16 mouse cellular contexts compared by ENCODE assay signal in genomic region chr14:118237786-118238185, GRCm38 (mm10). TPM values are rescaled to one million over a fixed set of nuclear protein-coding genes. Genes with fewer than 3 reads are reported as not detected.
A peak's percentile ranks its signal among the peaks of the same experiment; 100 is the strongest.
DNase-seq lines count a peak whose midpoint lies in the region; ATAC-seq and TF ChIP-seq lines count a peak whose summit lies in the region.
"Had no signal": no experiment of that assay in that cellular context is flagged by ENCODE, and none has a peak within 500 bp of the region (broad histone marks: within the 10 kb centered on the region; RNA-seq: fewer than 3 reads in every experiment).

No protein-coding gene starts in this region.

- H3K9me3 ChIP-seq in liver, embryonic 12.5 days (replicated peaks), result no peaks in the 10 kb centered on the region
- no peaks in the 10 kb centered on the region for H3K9me3 ChIP-seq in forebrain, postnatal 0 days (ENCODE audit: low read length)
- H3K9me3 ChIP-seq in midbrain, embryonic 14.5 days (ENCODE audit: control insufficient read depth, low read length), result peaks cover 2% of the 10 kb centered on the region
- no peaks in the 10 kb centered on the region for H3K9me3 ChIP-seq in stomach, postnatal 0 days (ENCODE audit: control insufficient read depth, low read length)
- H3K9me3 ChIP-seq: heart, embryonic 15.5 days had no signal

- TF ChIP-seq CTCF in liver, adult 2 months (IDR thresholded peaks at IDR 0.05; ENCODE audit: low read depth, low read length), result no peak
- TF ChIP-seq CTCF in forebrain, postnatal 0 days (IDR thresholded peaks at IDR 0.05; ENCODE audit: low read depth), result no peak
- TF ChIP-seq CTCF in stomach, postnatal 0 days (IDR thresholded peaks at IDR 0.05; ENCODE audit: low read depth), result no peak

- no peak overlapping the region for H3K4me2 ChIP-seq in liver, embryonic 12.5 days
- peak overlapping the region; percentile 89; the same call in 1 of the 2 replicates for H3K4me2 ChIP-seq in forebrain, postnatal 0 days (ENCODE audit: low read depth)
- peak overlapping the region; percentile 84 for H3K4me2 ChIP-seq in midbrain, embryonic 14.5 days (ENCODE audit: low read length)
- H3K4me2 ChIP-seq in stomach, postnatal 0 days (replicated peaks; ENCODE audit: low read depth), result peak overlapping the region; percentile 67

- no peaks in the 10 kb centered on the region for H3K36me3 ChIP-seq in liver, adult 2 months (ENCODE audit: control insufficient read depth, insufficient read depth, low read length)
- H3K36me3 ChIP-seq in liver, embryonic 12.5 days, result no peaks in the 10 kb centered on the region
- H3K36me3 ChIP-seq in forebrain, postnatal 0 days (ENCODE audit: insufficient read depth), result no peaks in the 10 kb centered on the region
- H3K36me3 ChIP-seq in midbrain, embryonic 14.5 days (ENCODE audit: control insufficient read depth, insufficient read depth, low read length), result no peaks in the 10 kb centered on the region
- H3K36me3 ChIP-seq in stomach, postnatal 0 days (ENCODE audit: control insufficient read depth, insufficient read depth, low read length), result no peaks in the 10 kb centered on the region
- H3K36me3 ChIP-seq: heart, embryonic 15.5 days had no signal

- H3K27ac ChIP-seq in liver, adult 2 months (replicated peaks; ENCODE audit: insufficient read depth, low read depth, low read length), result no peak overlapping the region
- H3K27ac ChIP-seq in liver, embryonic 12.5 days, result no peak overlapping the region
- no peak overlapping the region for H3K27ac ChIP-seq in forebrain, postnatal 0 days (ENCODE audit: low read depth, low read length)
- H3K27ac ChIP-seq in midbrain, embryonic 14.5 days (replicated peaks; ENCODE audit: low read depth, low read length), result no peak overlapping the region
- H3K27ac ChIP-seq in stomach, postnatal 0 days (replicated peaks), result no peak overlapping the region
- H3K27ac ChIP-seq: heart, embryonic 15.5 days had no signal

- H3K4me3 ChIP-seq in liver, adult 2 months (ENCODE audit: insufficient read depth, low read depth, low read length), result no peak overlapping the region
- no peak overlapping the region for H3K4me3 ChIP-seq in liver, embryonic 12.5 days
- H3K4me3 ChIP-seq in forebrain, postnatal 0 days (ENCODE audit: low read depth, low read length), result 0 out of 2 replicates have a peak overlapping the region, but pooled peaks have one; percentile 48
- H3K4me3 ChIP-seq in midbrain, embryonic 14.5 days (replicated peaks; ENCODE audit: low read depth, low read length), result peak overlapping the region; percentile 65
- H3K4me3 ChIP-seq in stomach, postnatal 0 days (ENCODE audit: low read depth, low read length), result peak overlapping the region; percentile 62

- peak; percentile 51 for DNase-seq in liver, adult 2 months (ENCODE audit: extremely low read depth, low read depth, low spot score)
- DNase-seq in forebrain, postnatal 0 days, result peak; percentile 39
- peak; percentile 31 for DNase-seq in midbrain, embryonic 14.5 days
- DNase-seq in stomach, postnatal 0 days (ENCODE audit: low spot score), result no peak
- DNase-seq in layer of hippocampus, adult 9-10 months (ENCODE audit: low spot score), result no peak
- no peak for DNase-seq in cerebellum, adult 9-11 months
- no peak for DNase-seq in thymus, postnatal 10 days (ENCODE audit: low spot score in 2 of 2)
- DNase-seq: gastrocnemius, postnatal 10 days had no signal

- 9% methylated on average over 6 of the region's 6 CpGs for WGBS in liver, adult 2 months
- 15% methylated on average over 6 of the region's 6 CpGs for WGBS in liver, embryonic 12.5 days (ENCODE audit: insufficient replicate concordance)
- WGBS in forebrain, postnatal 0 days, result 12% methylated on average over 6 of the region's 6 CpGs
- WGBS in midbrain, embryonic 14.5 days, result 3% methylated on average over 6 of the region's 6 CpGs
- 13% methylated on average over 6 of the region's 6 CpGs for WGBS in stomach, postnatal 0 days

- no peak for ATAC-seq in liver, embryonic 12.5 days
- no peak for ATAC-seq in forebrain, postnatal 0 days
- no peak for ATAC-seq in midbrain, embryonic 14.5 days (ENCODE audit: low FRiP score, low TSS enrichment)
- ATAC-seq in stomach, postnatal 0 days (ENCODE audit: low FRiP score, low TSS enrichment), result no peak
- ATAC-seq: activated CD4-positive, CD25-positive, alpha-beta regulatory T cell, adult 4 months had no signal

- TF ChIP-seq EP300 in stomach, postnatal 0 days (optimal IDR thresholded peaks at IDR 0.05), result no peak

- peaks cover 41% of the 10 kb centered on the region for H3K27me3 ChIP-seq in liver, adult 2 months (ENCODE audit: control insufficient read depth, insufficient read depth, low read length)
- peaks cover 79% of the 10 kb centered on the region for H3K27me3 ChIP-seq in liver, embryonic 12.5 days (replicated peaks)
- H3K27me3 ChIP-seq in forebrain, postnatal 0 days (ENCODE audit: insufficient read depth, low read length), result peaks cover 2% of the 10 kb centered on the region; the same call in 1 of the 2 replicates
- peaks cover 22% of the 10 kb centered on the region for H3K27me3 ChIP-seq in midbrain, embryonic 14.5 days (ENCODE audit: control insufficient read depth, insufficient read depth, low read length)
- H3K27me3 ChIP-seq in stomach, postnatal 0 days (ENCODE audit: control insufficient read depth, insufficient read depth, low read length), result no peaks in the 10 kb centered on the region; the same call in 1 of the 2 replicates

- no peak overlapping the region for H3K9ac ChIP-seq in liver, adult 2 months (ENCODE audit: low read depth, low read length)
- no peak overlapping the region for H3K9ac ChIP-seq in liver, embryonic 12.5 days
- H3K9ac ChIP-seq in forebrain, postnatal 0 days, result no peak overlapping the region
- H3K9ac ChIP-seq in midbrain, embryonic 14.5 days (replicated peaks; ENCODE audit: low read length), result peak overlapping the region; percentile 38; the same call in 1 of the 2 replicates
- H3K9ac ChIP-seq in stomach, postnatal 0 days (ENCODE audit: low read length), result no peak overlapping the region
- H3K9ac ChIP-seq: heart, embryonic 15.5 days had no signal

- H3K79me2 ChIP-seq in liver, adult 2 months (ENCODE audit: control insufficient read depth, insufficient read depth, low read length), result no peaks in the 10 kb centered on the region

- no peak for TF ChIP-seq POLR2A in liver, adult 2 months (IDR thresholded peaks at IDR 0.05; ENCODE audit: extremely low read depth, insufficient read depth, low read length)

- H3K4me1 ChIP-seq in liver, adult 2 months (ENCODE audit: control insufficient read depth, insufficient read depth, low read length), result peaks cover 10% of the 10 kb centered on the region
- peaks cover 25% of the 10 kb centered on the region; the same call in 1 of the 2 replicates for H3K4me1 ChIP-seq in liver, embryonic 12.5 days
- H3K4me1 ChIP-seq in forebrain, postnatal 0 days (ENCODE audit: insufficient read depth), result peaks cover 9% of the 10 kb centered on the region; the same call in 1 of the 2 replicates
- 0 out of 2 replicates have a peak, but pooled peaks cover 8% of the 10 kb centered on the region for H3K4me1 ChIP-seq in midbrain, embryonic 14.5 days (ENCODE audit: control insufficient read depth, insufficient read depth, low read length)
- no peaks in the 10 kb centered on the region; the same call in 1 of the 2 replicates for H3K4me1 ChIP-seq in stomach, postnatal 0 days (replicated peaks; ENCODE audit: control insufficient read depth, insufficient read depth)

RNA-seq across cellular contexts. Expression of gene Sox21, which starts 1.0 kb away (rescaled TPM):
- total RNA-seq in liver, adult 2 months (2014; rRNA removed), result not detected in 2 replicates
- not detected in 2 replicates for polyA plus RNA-seq in liver, adult 2 months (2012; rRNA removed)
- polyA plus RNA-seq in liver, embryonic 12.5 days (2016; fragmentation: Nextera tagmentation; extraction: Ambion mirVana), result 0.02 TPM in 1 of 2 replicates, not detected in the other
- total RNA-seq in forebrain, postnatal 0 days (2014; rRNA removed), result 9.3 and 14.2 TPM in 2 replicates
- polyA plus RNA-seq in forebrain, postnatal 0 days (2015; fragmentation: Nextera tagmentation; extraction: Ambion mirVana), result 3.3 and 4.3 TPM in 2 replicates
- 18.4 and 22.2 TPM in 2 replicates for polyA plus RNA-seq in midbrain, embryonic 14.5 days (2014; fragmentation: Nextera tagmentation; extraction: Ambion mirVana)
- 6.8 and 7.9 TPM in 2 replicates for polyA plus RNA-seq in stomach, postnatal 0 days (2015; fragmentation: Nextera tagmentation; extraction: Ambion mirVana)
- total RNA-seq: gastrocnemius, postnatal 10 days; MEL; monocyte, adult 5-6 weeks had no signal
- polyA plus RNA-seq: activated CD4-positive, CD25-positive, alpha-beta regulatory T cell, adult 4 months; heart, embryonic 15.5 days; intestine, embryonic 16.5 days; liver, embryonic 16.5 days had no signal

RNA-seq across cellular contexts. Expression of gene Gm9376, which starts 29.0 kb away (rescaled TPM):
- total RNA-seq in liver, adult 2 months (2014; rRNA removed), result not detected in 2 replicates
- polyA plus RNA-seq in liver, adult 2 months (2012; rRNA removed), result not detected in 2 replicates
- not detected in 2 replicates for polyA plus RNA-seq in liver, embryonic 12.5 days (2016; fragmentation: Nextera tagmentation; extraction: Ambion mirVana)
- total RNA-seq in forebrain, postnatal 0 days (2014; rRNA removed), result not detected in 2 replicates
- polyA plus RNA-seq in forebrain, postnatal 0 days (2015; fragmentation: Nextera tagmentation; extraction: Ambion mirVana), result not detected in 2 replicates
- not detected in 2 replicates for polyA plus RNA-seq in midbrain, embryonic 14.5 days (2014; fragmentation: Nextera tagmentation; extraction: Ambion mirVana)
- not detected in 2 replicates for polyA plus RNA-seq in stomach, postnatal 0 days (2015; fragmentation: Nextera tagmentation; extraction: Ambion mirVana)
- total RNA-seq: gastrocnemius, postnatal 10 days; left cerebral cortex, postnatal 36 days; MEL; monocyte, adult 5-6 weeks had no signal
- polyA plus RNA-seq: activated CD4-positive, CD25-positive, alpha-beta regulatory T cell, adult 4 months; heart, embryonic 15.5 days; intestine, embryonic 16.5 days; liver, embryonic 16.5 days had no signal

Comparison
In these comparisons a context has a peak if more than half of its experiments do, and no peak if none do; other contexts are left out.
1. DNase-seq: peak in liver, adult 2 months (single experiment), forebrain, postnatal 0 days (single experiment) and midbrain, embryonic 14.5 days (single experiment); none in stomach, postnatal 0 days (single experiment), layer of hippocampus, adult 9-10 months (single experiment), cerebellum, adult 9-11 months (single experiment) and thymus, postnatal 10 days (0 of 2).
2. H3K4me3 ChIP-seq: peak in forebrain, postnatal 0 days (single experiment), midbrain, embryonic 14.5 days (single experiment) and stomach, postnatal 0 days (single experiment); none in liver, adult 2 months (single experiment) and liver, embryonic 12.5 days (single experiment).